ENCODE assay signal across 13 mouse cellular contexts in genomic region chr2:139286446-139286845, GRCm38 (mm10).
"Had no signal": no experiment of that assay in that cellular context is flagged by ENCODE, and none has a peak within 500 bp of the region (broad histone marks: within the 10 kb centered on the region; RNA-seq: fewer than 3 reads in every experiment).

No protein-coding gene starts in this region.

- H3K27ac ChIP-seq: limb, embryonic 12.5 days; liver, embryonic 13.5 days; midbrain, embryonic 10.5 days; neural tube, embryonic 15.5 days had no signal

- H3K36me3 ChIP-seq: limb, embryonic 12.5 days; liver, embryonic 13.5 days; midbrain, embryonic 10.5 days; neural tube, embryonic 15.5 days had no signal

- H3K4me3 ChIP-seq: limb, embryonic 12.5 days; liver, embryonic 13.5 days; midbrain, embryonic 10.5 days; myocyte; neural tube, embryonic 15.5 days had no signal

- H3K9ac ChIP-seq: limb, embryonic 12.5 days; liver, embryonic 13.5 days; liver, postnatal 0 days; neural tube, embryonic 15.5 days had no signal

- H3K4me1 ChIP-seq: limb, embryonic 12.5 days; liver, embryonic 13.5 days; midbrain, embryonic 10.5 days; neural tube, embryonic 15.5 days had no signal

- H3K9me3 ChIP-seq: limb, embryonic 12.5 days; liver, embryonic 13.5 days; midbrain, embryonic 10.5 days; neural tube, embryonic 15.5 days had no signal

- DNase-seq: liver; liver, embryonic 13.5 days; liver, postnatal 0 days; lung, postnatal 36 days; midbrain, embryonic 14.5 days; right cerebral cortex, adult 18-20 months; right cerebral cortex, postnatal 25 days; thymus, postnatal 4 days had no signal

- H3K27me3 ChIP-seq: limb, embryonic 12.5 days; liver, embryonic 13.5 days; neural tube, embryonic 15.5 days had no signal

- H3K4me2 ChIP-seq: limb, embryonic 12.5 days; liver, embryonic 13.5 days; neural tube, embryonic 15.5 days had no signal

- ATAC-seq: intestine, postnatal 0 days; liver, postnatal 0 days had no signal
